Mouse (Mus musculus) left cerebral cortex, adult 18-20 months (tissue): Measurements from ENCODE around the gene Ifitm3. TPM values are rescaled to one million over a fixed set of nuclear protein-coding genes. Genes with fewer than 3 reads are reported as not detected.

Experiments
- DNase-seq, 2 experiments: peaks; one replicate each; pipeline ENCODE4 v3.0.0; 2021 to 2022; ENCODE audit warnings: low spot score in 2 of 2, mixed read lengths in 1 of 2
- total RNA-seq, 2 experiments: library from RNA; stranded (reverse); gene quantifications; 2 replicates each; pipeline ENCODE4 v1.2.3; 2021

Gene Ifitm3
- total RNA-seq, 2 experiments from 2014 or later, result 12.9 to 13.6 TPM

GRCm38 (mm10) chr7:140967862-140968591, 42.5 kb downstream of the Ifitm3 start:
- no peak for DNase-seq

- DNase-seq, result no peak
These were observed 43.6 kb downstream of the Ifitm3 start, which contains the start of gene Ifitm1 for GRCm38 (mm10) chr7:140966921-140967320. Ifitm1 (plus strand) TSS chr7:140967221.

GRCm38 (mm10) chr7:140962733-140963132, 47.8 kb downstream of the Ifitm3 start:
- no peak for DNase-seq

GRCm38 (mm10) chr7:140961416-140961815, 49.2 kb downstream of the Ifitm3 start:
- DNase-seq, result no peak

GRCm38 (mm10) chr7:140960026-140960425, 50.5 kb downstream of the Ifitm3 start:
- DNase-seq, result no peak

Other genes with a start within 250 kb of the Ifitm3 start
- gene Cyp2e1, start 247.0 kb downstream of the Ifitm3 start, total RNA-seq, result under 1 TPM in 1 of 2 experiments, not detected in 1; 0.33 TPM
- gene Syce1, start 222.9 kb downstream of the Ifitm3 start, total RNA-seq, result under 1 TPM in 1 of 2 experiments, not detected in 1; 0.77 TPM
- gene Zfp941, start 188.6 kb downstream of the Ifitm3 start, total RNA-seq, result 10 to 100 TPM; 23.3 to 29.6 TPM
- 1 to 10 TPM; 3.3 to 5.0 TPM for gene Urah, start 175.8 kb downstream of the Ifitm3 start, total RNA-seq
- gene Scgb1c1, start 165.2 kb downstream of the Ifitm3 start, total RNA-seq, result not detected
- not detected for gene Odf3, start 163.0 kb downstream of the Ifitm3 start, total RNA-seq
- 1 to 10 TPM; 1.2 to 1.7 TPM for gene Gm45785, start 154.4 kb downstream of the Ifitm3 start, total RNA-seq
- 10 to 100 TPM; 70.2 to 75.0 TPM for gene Ric8a, start 153.8 kb downstream of the Ifitm3 start, total RNA-seq
- gene Bet1l, start 153.2 kb downstream of the Ifitm3 start, total RNA-seq, result 10 to 100 TPM; 23.1 to 24.5 TPM
- gene Psmd13, start 128.8 kb downstream of the Ifitm3 start, total RNA-seq, result 100 to 1,000 TPM; 110 to 114 TPM
- 10 to 100 TPM; 78.0 to 80.3 TPM for gene Sirt3, start 128.5 kb downstream of the Ifitm3 start, total RNA-seq
- 1 to 10 TPM; 1.6 to 1.7 TPM for gene Cox8b, start 110.3 kb downstream of the Ifitm3 start, total RNA-seq
- gene Nlrp6, start 89.9 kb downstream of the Ifitm3 start, total RNA-seq, result under 1 TPM; 0.47 to 0.51 TPM
- gene Pgghg, start 69.4 kb downstream of the Ifitm3 start, total RNA-seq, result 1 to 10 TPM; 4.4 to 6.7 TPM
- gene Ifitm5, start 60.5 kb downstream of the Ifitm3 start, total RNA-seq, result not detected
- not detected for gene Gm45717, start 54.8 kb downstream of the Ifitm3 start, total RNA-seq
- 10 to 100 TPM; 13.3 to 16.1 TPM for gene Ifitm2, start 54.8 kb downstream of the Ifitm3 start, total RNA-seq
- 1 to 10 TPM; 2.0 to 3.4 TPM for gene Ifitm1, start 43.5 kb downstream of the Ifitm3 start, total RNA-seq
- under 1 TPM in 1 of 2 experiments, not detected in 1; 0.61 TPM for gene Ifitm6, start 7.2 kb upstream of the Ifitm3 start, total RNA-seq
- not detected for gene Gm17387, start 18.4 kb upstream of the Ifitm3 start, total RNA-seq
- 10 to 100 TPM; 85.9 to 86.1 TPM for gene B4galnt4, start 50.3 kb upstream of the Ifitm3 start, total RNA-seq
- gene Pkp3, start 67.4 kb upstream of the Ifitm3 start, total RNA-seq, result under 1 TPM; 0.26 to 0.33 TPM
- gene Sigirr, start 89.8 kb upstream of the Ifitm3 start, total RNA-seq, result 1 to 10 TPM; 2.1 to 2.3 TPM
- gene Ano9, start 107.0 kb upstream of the Ifitm3 start, total RNA-seq, result not detected
- 10 to 100 TPM; 43.9 to 51.1 TPM for gene Ptdss2, start 111.6 kb upstream of the Ifitm3 start, total RNA-seq
- gene Rnh1, start 162.1 kb upstream of the Ifitm3 start, total RNA-seq, result 10 to 100 TPM; 39.0 to 43.2 TPM
- gene Hras, start 183.2 kb upstream of the Ifitm3 start, total RNA-seq, result 100 to 1,000 TPM; 223 to 237 TPM
- gene Lrrc56, start 183.4 kb upstream of the Ifitm3 start, total RNA-seq, result 1 to 10 TPM; 2.7 to 4.4 TPM
- not detected for gene Lmntd2, start 203.3 kb upstream of the Ifitm3 start, total RNA-seq
- 1 to 10 TPM; 1.4 to 2.5 TPM for gene Rassf7, start 205.1 kb upstream of the Ifitm3 start, total RNA-seq
- gene Phrf1, start 218.0 kb upstream of the Ifitm3 start, total RNA-seq, result 10 to 100 TPM; 73.6 to 75.1 TPM